Mouse (Mus musculus): ENCODE measurements around the gene Acads. TPM values are rescaled to one million over a fixed set of nuclear protein-coding genes. Genes with fewer than 3 reads are reported as not detected.

Acads gene
- polyA plus RNA-seq (2012; ENCODE audit: low replicate concordance), result 24.4 and 28.9 TPM in 2 replicates

DNA sequence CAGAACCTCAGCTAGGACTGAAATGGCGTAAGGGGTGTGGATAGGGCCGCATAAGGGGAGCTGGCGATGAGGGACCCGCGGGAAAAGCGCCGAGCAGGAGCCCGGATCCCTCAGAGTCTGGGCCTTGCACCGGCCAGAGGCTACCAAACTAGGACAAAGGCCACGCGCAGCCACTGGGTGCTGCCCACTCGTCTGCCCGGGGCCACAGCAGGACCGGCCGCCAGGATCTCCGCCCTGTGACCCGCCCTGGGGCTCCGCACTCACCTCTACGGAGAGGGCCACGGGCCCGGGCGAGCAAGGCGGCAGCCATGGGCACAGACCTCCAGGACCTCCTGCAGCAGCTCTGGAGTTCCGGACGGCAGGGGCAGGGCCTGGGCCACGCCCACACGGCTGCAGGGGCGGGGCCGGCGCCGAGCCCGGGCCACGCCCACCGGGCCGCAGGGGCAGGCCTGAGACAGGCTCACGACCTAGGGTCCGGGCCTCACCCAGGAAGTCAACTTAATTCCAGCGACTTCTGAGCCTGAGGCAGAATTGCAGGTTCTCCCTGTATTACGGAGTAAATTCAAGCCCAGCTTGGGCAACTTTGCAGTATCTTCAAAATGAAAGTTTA, at the start of gene Acads:
Gene Acads (minus strand): TSS at position 386 of the 610 bp plus-strand sequence.

DNA sequence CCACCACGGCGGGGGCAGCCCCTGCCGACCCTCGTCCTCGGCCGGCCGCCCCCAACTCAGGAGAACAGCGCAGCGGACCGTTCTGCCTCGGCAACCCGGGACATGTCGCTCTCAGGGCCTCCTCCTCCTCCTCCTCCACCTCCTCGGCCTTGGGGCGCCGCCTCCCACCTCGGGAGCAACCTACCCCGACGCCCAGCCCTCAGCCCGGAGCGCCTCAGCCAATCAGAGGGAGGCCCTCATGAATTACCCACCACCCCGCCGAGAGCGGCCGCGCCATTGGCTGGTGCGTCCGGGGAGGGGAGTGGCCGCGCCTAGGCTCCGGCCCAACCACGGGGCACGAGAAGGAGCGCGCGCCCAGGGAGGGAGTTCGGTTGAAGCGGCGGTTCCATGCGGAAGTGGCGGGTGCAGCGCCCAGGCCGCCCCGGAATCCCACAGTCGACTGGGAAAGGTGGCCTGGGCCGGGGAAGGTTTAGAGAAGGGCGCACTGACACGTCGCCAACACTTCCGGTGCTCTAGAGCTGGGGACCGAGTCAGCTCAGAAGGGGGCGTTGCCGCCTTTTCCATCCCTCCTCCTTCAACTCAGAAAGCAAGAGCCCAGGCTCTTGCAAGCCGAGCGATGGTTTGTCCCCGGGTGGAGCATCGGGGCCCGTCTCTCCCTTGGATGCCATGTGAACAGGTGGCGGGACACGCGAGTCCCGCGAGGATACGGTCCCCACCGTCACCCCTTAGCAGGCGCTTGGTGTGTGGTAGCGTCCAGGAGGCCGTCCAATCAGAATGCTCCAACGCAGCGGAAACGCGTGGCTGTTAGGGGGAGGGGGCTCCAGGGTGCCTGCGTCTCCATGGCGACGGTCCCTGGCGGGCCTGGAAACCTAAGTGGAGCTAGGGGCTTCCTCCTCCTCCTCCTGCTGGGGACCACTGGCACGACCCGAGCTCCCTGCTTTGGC, 39.2 kb upstream of the Acads start, which contains the start of gene Mlec:
Gene Mlec (minus strand): TSS at position 140 of the 944 bp plus-strand sequence.

GRCm38 (mm10) chr5:115134234-115135165, 15.4 kb upstream of the Acads start, which contains the start of gene Unc119b:
Gene Unc119b, minus strand, starts transcription at chr5:115134975.

GRCm38 (mm10) chr5:115098195-115098594, 21.0 kb downstream of the Acads start, which contains the start of gene Gm10401:
Gene Gm10401, minus strand, starts transcription at chr5:115098295.

Other genes with a start within 250 kb of the Acads start
- gene Oasl2, start 222.4 kb downstream of the Acads start, polyA plus RNA-seq (2012; ENCODE audit: low replicate concordance), result 0.67 and 0.83 TPM in 2 replicates
- gene Oasl1, start 196.1 kb downstream of the Acads start, polyA plus RNA-seq (2012; ENCODE audit: low replicate concordance), result 23.9 and 25.0 TPM in 2 replicates
- gene 2210016L21Rik, start 177.2 kb downstream of the Acads start, polyA plus RNA-seq (2012; ENCODE audit: low replicate concordance), result 39.5 and 52.5 TPM in 2 replicates
- gene Hnf1a, start 148.3 kb downstream of the Acads start, polyA plus RNA-seq (2012; ENCODE audit: low replicate concordance), result 0.14 TPM in 1 of 2 replicates, not detected in the other
- 21.8 and 40.6 TPM in 2 replicates for gene Sppl3, start 108.2 kb downstream of the Acads start, polyA plus RNA-seq (2012; ENCODE audit: low replicate concordance)
- gene Gm10401, start 21.1 kb downstream of the Acads start, polyA plus RNA-seq (2012; ENCODE audit: low replicate concordance), result not detected in 2 replicates
- gene Unc119b, start 15.6 kb upstream of the Acads start, polyA plus RNA-seq (2012; ENCODE audit: low replicate concordance), result 82.2 and 147 TPM in 2 replicates
- gene Mlec, start 38.8 kb upstream of the Acads start, polyA plus RNA-seq (2012; ENCODE audit: low replicate concordance), result 46.4 and 54.1 TPM in 2 replicates
- 0.21 and 0.50 TPM in 2 replicates for gene Cabp1, start 75.0 kb upstream of the Acads start, polyA plus RNA-seq (2012; ENCODE audit: low replicate concordance)
- gene Pop5, start 116.5 kb upstream of the Acads start, polyA plus RNA-seq (2012; ENCODE audit: low replicate concordance), result 22.5 and 45.5 TPM in 2 replicates
- 159 and 396 TPM in 2 replicates for gene Rnf10, start 153.6 kb upstream of the Acads start, polyA plus RNA-seq (2012; ENCODE audit: low replicate concordance)
- 10.7 and 17.7 TPM in 2 replicates for gene Coq5, start 160.3 kb upstream of the Acads start, polyA plus RNA-seq (2012; ENCODE audit: low replicate concordance)
- 58.0 and 209 TPM in 2 replicates for gene Dynll1, start 181.7 kb upstream of the Acads start, polyA plus RNA-seq (2012; ENCODE audit: low replicate concordance)
- gene Srsf9, start 207.8 kb upstream of the Acads start, polyA plus RNA-seq (2012; ENCODE audit: low replicate concordance), result 58.2 and 96.4 TPM in 2 replicates
- 6.3 and 7.5 TPM in 2 replicates for gene Gatc, start 221.8 kb upstream of the Acads start, polyA plus RNA-seq (2012; ENCODE audit: low replicate concordance)
- gene Triap1, start 221.9 kb upstream of the Acads start, polyA plus RNA-seq (2012; ENCODE audit: low replicate concordance), result 3.8 and 6.0 TPM in 2 replicates
- gene Cox6a1, start 229.6 kb upstream of the Acads start, polyA plus RNA-seq (2012; ENCODE audit: low replicate concordance), result 1,125 and 1,487 TPM in 2 replicates

Measured in hematopoietic multipotent progenitor cell, adult 10-12 weeks (in vitro differentiated cells).